Mouse (Mus musculus): ENCODE measurements at regions not wholly inside any gene's neighbourhood (a gene's known extent, or its start where the extent isn't known, plus 50 kb on each side); places are given as distances from the start of the nearest gene placed in this dataset.

DNA sequence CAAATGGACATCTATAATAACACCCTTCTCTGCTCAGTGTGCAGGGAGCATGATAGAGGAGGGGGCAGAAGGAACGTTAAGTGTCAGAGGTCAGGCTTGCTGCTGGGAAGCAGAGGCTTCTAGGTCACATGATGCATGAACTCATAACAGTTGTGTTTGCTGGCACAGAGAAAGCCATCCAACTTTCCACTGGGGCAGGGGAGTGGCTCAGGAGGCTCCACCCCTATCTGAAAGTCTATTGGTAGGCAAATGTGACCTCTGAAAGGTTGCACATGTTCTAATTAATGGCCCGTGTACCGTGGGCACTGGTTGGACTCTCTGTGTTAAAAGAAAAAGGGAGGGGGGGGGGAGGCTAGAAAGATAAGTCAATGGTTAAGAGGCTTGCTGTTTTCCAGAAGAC, 224.6 kb downstream of the Slc16a7 start:
- no peak overlapping the region for H3K9ac ChIP-seq (ENCODE audit: insufficient read depth, low read depth, low read length, poor library complexity, severe bottlenecking)
- peaks cover 0 to 2% of the 10 kb centered on the region in 2 experiments; a peak in 1 of 4 replicates for H3K4me1 ChIP-seq (ENCODE audit: control insufficient read depth in 2 of 2, insufficient read depth in 2 of 2, low read length in 2 of 2, poor library complexity in 1 of 2)
- no peaks in the 10 kb centered on the region for H3K9me3 ChIP-seq (ENCODE audit: control insufficient read depth, insufficient read depth, low read depth, low read length)
- no peak overlapping the region for H3K4me3 ChIP-seq (ENCODE audit: insufficient read depth in 1 of 2, low read depth in 1 of 2, low read length in 2 of 2, poor library complexity in 1 of 2, severe bottlenecking in 1 of 2)
- no peak for DNase-seq (ENCODE audit: low read depth, low spot score)
- no peak overlapping the region for H3K27ac ChIP-seq (ENCODE audit: insufficient read depth, low read depth, low read length, poor library complexity, severe bottlenecking)
- TF ChIP-seq MAFK (IDR thresholded peaks at IDR 0.05; ENCODE audit: insufficient read depth, low read depth, low read length), result no peak
- TF ChIP-seq ZNF384 (IDR thresholded peaks at IDR 0.05; ENCODE audit: low read depth, low read length), result no peak
- TF ChIP-seq ZC3H11A (IDR thresholded peaks at IDR 0.05; ENCODE audit: borderline replicate concordance, low read depth, low read length), result no peak
- TF ChIP-seq CHD2 (IDR thresholded peaks at IDR 0.05; ENCODE audit: low read depth, low read length), result no peak
- TF ChIP-seq HCFC1 (IDR thresholded peaks at IDR 0.05; ENCODE audit: borderline replicate concordance, insufficient read depth, low read length), result no peak
- no peaks in the 10 kb centered on the region for H3K36me3 ChIP-seq (ENCODE audit: control insufficient read depth, insufficient read depth, low read length, poor library complexity, severe bottlenecking)
- in situ Hi-C loops (cut with MboI; ENCODE audit: low sequenced_read_pairs in 2 of 2, unreplicated experiment in 2 of 2), result no loop called here

DNA sequence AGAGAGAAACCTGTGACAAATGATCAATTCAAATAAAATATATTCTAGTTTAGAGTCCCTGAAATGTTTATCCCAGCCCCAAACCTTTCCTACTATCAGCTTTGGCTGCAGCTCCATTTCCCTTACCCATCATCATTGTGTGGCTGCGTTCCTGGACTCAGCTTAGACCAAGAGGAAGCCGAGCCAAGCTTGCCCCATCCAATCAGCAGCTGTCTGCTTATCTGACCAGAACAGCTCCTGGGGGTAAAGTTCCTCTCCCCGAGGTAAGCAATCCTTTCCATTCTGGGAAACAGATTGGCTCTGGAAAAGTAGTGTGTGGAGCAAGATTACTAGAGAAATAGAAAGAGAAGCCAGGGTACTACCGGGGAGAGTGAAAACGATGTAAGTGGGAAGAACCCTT, 228.2 kb downstream of the Slc16a7 start:
- Histone ChIP-seq H3K36me3 (ENCODE audit: control insufficient read depth, insufficient read depth, low read length, poor library complexity, severe bottlenecking) (no peaks in the 10 kb centered on the region), H3K4me3 (ENCODE audit: insufficient read depth in 1 of 2, low read depth in 1 of 2, low read length in 2 of 2, poor library complexity in 1 of 2, severe bottlenecking in 1 of 2) (no peak overlapping the region), H3K9me3 (ENCODE audit: control insufficient read depth, insufficient read depth, low read depth, low read length) (no peaks in the 10 kb centered on the region), H3K4me1 (ENCODE audit: control insufficient read depth in 2 of 2, insufficient read depth in 2 of 2, low read length in 2 of 2, poor library complexity in 1 of 2) (peaks cover 0 to 2% of the 10 kb centered on the region in 2 experiments; a peak in 1 of 4 replicates), H3K27ac (ENCODE audit: insufficient read depth, low read depth, low read length, poor library complexity, severe bottlenecking) (no peak overlapping the region), H3K9ac (ENCODE audit: insufficient read depth, low read depth, low read length, poor library complexity, severe bottlenecking) (no peak overlapping the region)
- in situ Hi-C loops (cut with MboI; ENCODE audit: low sequenced_read_pairs in 2 of 2, unreplicated experiment in 2 of 2), result no loop called here
- no peak for DNase-seq (ENCODE audit: low read depth, low spot score)
- TF ChIP-seq HCFC1 (IDR thresholded peaks at IDR 0.05; ENCODE audit: borderline replicate concordance, insufficient read depth, low read length) (no peak), CHD2 (IDR thresholded peaks at IDR 0.05; ENCODE audit: low read depth, low read length) (no peak), ZNF384 (IDR thresholded peaks at IDR 0.05; ENCODE audit: low read depth, low read length) (no peak), MAFK (IDR thresholded peaks at IDR 0.05; ENCODE audit: insufficient read depth, low read depth, low read length) (no peak), ZC3H11A (IDR thresholded peaks at IDR 0.05; ENCODE audit: borderline replicate concordance, low read depth, low read length) (no peak)

DNA sequence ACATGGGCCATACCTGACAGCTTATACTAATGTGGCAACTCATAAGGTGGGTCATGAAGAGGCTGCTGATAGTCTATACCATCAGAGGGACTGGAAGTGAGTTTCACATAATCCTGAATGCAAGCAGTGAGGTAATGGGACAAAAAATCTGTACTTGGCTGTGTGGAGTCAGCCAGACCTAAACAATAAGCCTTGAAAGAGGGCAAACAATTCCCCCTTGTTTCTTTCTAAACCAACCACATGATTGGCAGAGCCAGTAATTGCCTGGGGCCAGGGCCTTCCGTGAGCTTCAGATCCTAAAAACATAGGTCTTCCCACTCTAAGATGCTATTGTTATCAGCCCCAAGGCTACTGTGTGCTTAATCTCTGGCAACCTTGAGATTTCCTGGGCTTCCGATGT, 240.5 kb downstream of the Slc16a7 start:
- Histone ChIP-seq H3K9ac (ENCODE audit: insufficient read depth, low read depth, low read length, poor library complexity, severe bottlenecking) (no peak overlapping the region), H3K36me3 (ENCODE audit: control insufficient read depth, insufficient read depth, low read length, poor library complexity, severe bottlenecking) (no peaks in the 10 kb centered on the region), H3K4me1 (ENCODE audit: control insufficient read depth in 2 of 2, insufficient read depth in 2 of 2, low read length in 2 of 2, poor library complexity in 1 of 2) (no peaks in the 10 kb centered on the region), H3K27ac (ENCODE audit: insufficient read depth, low read depth, low read length, poor library complexity, severe bottlenecking) (no peak overlapping the region), H3K9me3 (ENCODE audit: control insufficient read depth, insufficient read depth, low read depth, low read length) (no peaks in the 10 kb centered on the region), H3K4me3 (ENCODE audit: insufficient read depth in 1 of 2, low read depth in 1 of 2, low read length in 2 of 2, poor library complexity in 1 of 2, severe bottlenecking in 1 of 2) (no peak overlapping the region)
- in situ Hi-C loops (cut with MboI; ENCODE audit: low sequenced_read_pairs in 2 of 2, unreplicated experiment in 2 of 2), result no loop called here
- TF ChIP-seq ZC3H11A (IDR thresholded peaks at IDR 0.05; ENCODE audit: borderline replicate concordance, low read depth, low read length) (no peak), HCFC1 (IDR thresholded peaks at IDR 0.05; ENCODE audit: borderline replicate concordance, insufficient read depth, low read length) (no peak), ZNF384 (IDR thresholded peaks at IDR 0.05; ENCODE audit: low read depth, low read length) (no peak), MAFK (IDR thresholded peaks at IDR 0.05; ENCODE audit: insufficient read depth, low read depth, low read length) (no peak), CHD2 (IDR thresholded peaks at IDR 0.05; ENCODE audit: low read depth, low read length) (no peak)
- no peak for DNase-seq (ENCODE audit: low read depth, low spot score)

DNA sequence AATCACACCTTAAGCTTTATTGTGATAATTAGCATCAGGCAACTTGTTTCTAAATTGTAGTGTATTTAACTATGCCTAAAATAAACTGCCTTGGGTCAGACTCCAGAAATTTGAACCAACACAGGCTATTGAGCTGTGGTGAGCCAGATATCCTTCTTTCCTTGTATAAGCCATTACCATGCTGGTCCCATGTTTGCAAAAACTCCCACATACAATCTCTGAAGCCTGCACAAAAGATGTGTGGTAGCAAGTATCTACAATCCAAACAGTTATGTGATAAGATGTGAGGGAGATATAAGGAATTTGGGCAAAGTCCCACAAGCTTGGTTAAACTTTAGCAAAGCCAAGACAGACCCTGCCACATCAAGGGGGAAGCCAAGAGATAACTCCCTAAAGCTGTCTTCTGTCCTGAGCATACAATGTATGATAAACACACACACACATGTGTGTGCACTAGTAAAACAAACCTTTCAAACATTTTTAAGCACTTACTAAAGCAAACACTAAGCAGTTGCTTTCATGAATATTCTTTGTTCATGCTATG, 242.0 kb downstream of the Slc16a7 start:
- in situ Hi-C loops (cut with MboI; ENCODE audit: low sequenced_read_pairs in 2 of 2, unreplicated experiment in 2 of 2), result no loop called here
- Histone ChIP-seq H3K4me3 (ENCODE audit: insufficient read depth in 1 of 2, low read depth in 1 of 2, low read length in 2 of 2, poor library complexity in 1 of 2, severe bottlenecking in 1 of 2) (no peak overlapping the region), H3K4me1 (ENCODE audit: control insufficient read depth in 2 of 2, insufficient read depth in 2 of 2, low read length in 2 of 2, poor library complexity in 1 of 2) (no peaks in the 10 kb centered on the region), H3K9ac (ENCODE audit: insufficient read depth, low read depth, low read length, poor library complexity, severe bottlenecking) (no peak overlapping the region), H3K27ac (ENCODE audit: insufficient read depth, low read depth, low read length, poor library complexity, severe bottlenecking) (no peak overlapping the region), H3K9me3 (ENCODE audit: control insufficient read depth, insufficient read depth, low read depth, low read length) (no peaks in the 10 kb centered on the region), H3K36me3 (ENCODE audit: control insufficient read depth, insufficient read depth, low read length, poor library complexity, severe bottlenecking) (no peaks in the 10 kb centered on the region)
- no peak for DNase-seq (ENCODE audit: low read depth, low spot score)
- TF ChIP-seq ZNF384 (IDR thresholded peaks at IDR 0.05; ENCODE audit: low read depth, low read length) (no peak), CHD2 (IDR thresholded peaks at IDR 0.05; ENCODE audit: low read depth, low read length) (no peak), ZC3H11A (IDR thresholded peaks at IDR 0.05; ENCODE audit: borderline replicate concordance, low read depth, low read length) (no peak), MAFK (IDR thresholded peaks at IDR 0.05; ENCODE audit: insufficient read depth, low read depth, low read length) (no peak), HCFC1 (IDR thresholded peaks at IDR 0.05; ENCODE audit: borderline replicate concordance, insufficient read depth, low read length) (no peak)

DNA sequence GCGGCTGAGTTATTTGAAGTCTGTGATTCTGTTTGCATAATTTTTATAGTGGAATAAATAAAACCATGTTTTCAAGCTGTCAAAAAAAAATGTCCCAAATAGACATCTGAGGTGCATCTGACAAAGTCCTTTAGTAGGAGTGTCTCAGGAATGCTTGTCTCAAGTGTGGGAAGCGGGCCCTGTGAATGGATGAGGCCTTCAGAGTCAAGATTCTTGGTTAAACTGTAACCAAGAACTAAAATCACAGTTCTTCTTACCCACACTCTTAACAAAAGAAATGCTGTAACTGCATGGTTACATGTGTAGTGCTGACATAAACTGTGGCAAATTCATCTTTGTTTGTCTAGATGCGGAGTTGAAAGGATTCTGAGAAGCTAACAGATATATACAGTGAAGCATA, 242.9 kb downstream of the Slc16a7 start:
- in situ Hi-C loops (cut with MboI; ENCODE audit: low sequenced_read_pairs in 2 of 2, unreplicated experiment in 2 of 2), result no loop called here
- no peak for DNase-seq (ENCODE audit: low read depth, low spot score)
- Histone ChIP-seq H3K4me3 (ENCODE audit: insufficient read depth in 1 of 2, low read depth in 1 of 2, low read length in 2 of 2, poor library complexity in 1 of 2, severe bottlenecking in 1 of 2) (no peak overlapping the region), H3K9me3 (ENCODE audit: control insufficient read depth, insufficient read depth, low read depth, low read length) (no peaks in the 10 kb centered on the region), H3K36me3 (ENCODE audit: control insufficient read depth, insufficient read depth, low read length, poor library complexity, severe bottlenecking) (no peaks in the 10 kb centered on the region), H3K9ac (ENCODE audit: insufficient read depth, low read depth, low read length, poor library complexity, severe bottlenecking) (no peak overlapping the region), H3K4me1 (ENCODE audit: control insufficient read depth in 2 of 2, insufficient read depth in 2 of 2, low read length in 2 of 2, poor library complexity in 1 of 2) (no peaks in the 10 kb centered on the region), H3K27ac (ENCODE audit: insufficient read depth, low read depth, low read length, poor library complexity, severe bottlenecking) (no peak overlapping the region)
- TF ChIP-seq MAFK (IDR thresholded peaks at IDR 0.05; ENCODE audit: insufficient read depth, low read depth, low read length) (no peak), ZC3H11A (IDR thresholded peaks at IDR 0.05; ENCODE audit: borderline replicate concordance, low read depth, low read length) (no peak), HCFC1 (IDR thresholded peaks at IDR 0.05; ENCODE audit: borderline replicate concordance, insufficient read depth, low read length) (no peak), CHD2 (IDR thresholded peaks at IDR 0.05; ENCODE audit: low read depth, low read length) (no peak), ZNF384 (IDR thresholded peaks at IDR 0.05; ENCODE audit: low read depth, low read length) (no peak)

All from ES-E14 (cell line).